Mouse (Mus musculus): ENCODE data around the gene Smc4. TPM values are rescaled to one million over a fixed set of nuclear protein-coding genes. Genes with fewer than 3 reads are reported as not detected.

Gene Smc4
- 2.1 and 4.8 TPM in 2 replicates for polyA plus RNA-seq (2012; rRNA removed; ENCODE audit: low replicate concordance)

DNA sequence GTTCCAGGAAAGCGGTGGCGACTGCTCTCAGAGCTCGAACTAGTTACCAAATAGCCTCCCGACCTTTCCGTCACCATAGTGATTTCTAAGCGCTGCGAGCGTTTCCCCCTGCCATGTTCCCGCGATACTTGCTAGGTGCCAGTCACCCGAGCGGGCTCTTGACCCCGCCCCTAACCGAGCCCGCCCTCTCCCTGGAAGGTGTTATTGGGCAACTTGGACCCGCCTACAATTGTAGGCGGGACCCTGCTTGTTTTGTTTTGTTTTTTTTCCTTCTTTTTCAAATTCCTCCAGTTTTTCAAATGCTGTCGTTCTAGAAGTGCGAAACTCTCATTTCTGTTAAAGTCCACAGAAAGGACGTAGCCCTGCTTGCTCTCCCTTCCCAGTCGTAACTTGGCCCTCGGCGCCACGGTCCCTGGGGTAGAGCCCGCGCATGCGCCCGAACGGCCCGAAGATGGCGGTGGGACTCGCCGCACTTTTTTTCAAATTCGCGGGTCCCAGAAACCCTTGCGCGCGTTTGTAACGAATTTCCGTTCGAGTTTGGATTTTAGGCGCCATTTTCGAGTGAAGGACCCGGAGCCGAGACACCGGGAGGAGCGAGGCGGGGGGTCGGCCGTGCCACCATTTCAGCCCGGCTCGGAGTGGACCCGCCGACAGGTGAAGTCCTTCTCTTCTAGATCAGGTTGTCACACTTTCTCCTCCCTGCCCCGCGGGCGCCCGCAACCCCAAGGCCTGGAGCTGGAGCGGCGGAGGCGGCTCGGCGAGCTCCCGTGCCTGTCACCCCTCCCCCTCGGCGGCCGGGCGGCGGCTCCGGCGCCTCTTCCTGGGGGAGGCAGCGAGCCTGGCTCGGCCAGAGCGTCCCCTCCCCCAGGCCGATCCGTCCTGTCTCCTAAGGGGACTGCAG is at the start of gene Smc4, which contains the start of gene Ift80:
Smc4 (plus strand) TSS at position 302 of the 901 bp plus-strand sequence.
Ift80 (minus strand) TSS at position 134 of the 901 bp plus-strand sequence.

DNA sequence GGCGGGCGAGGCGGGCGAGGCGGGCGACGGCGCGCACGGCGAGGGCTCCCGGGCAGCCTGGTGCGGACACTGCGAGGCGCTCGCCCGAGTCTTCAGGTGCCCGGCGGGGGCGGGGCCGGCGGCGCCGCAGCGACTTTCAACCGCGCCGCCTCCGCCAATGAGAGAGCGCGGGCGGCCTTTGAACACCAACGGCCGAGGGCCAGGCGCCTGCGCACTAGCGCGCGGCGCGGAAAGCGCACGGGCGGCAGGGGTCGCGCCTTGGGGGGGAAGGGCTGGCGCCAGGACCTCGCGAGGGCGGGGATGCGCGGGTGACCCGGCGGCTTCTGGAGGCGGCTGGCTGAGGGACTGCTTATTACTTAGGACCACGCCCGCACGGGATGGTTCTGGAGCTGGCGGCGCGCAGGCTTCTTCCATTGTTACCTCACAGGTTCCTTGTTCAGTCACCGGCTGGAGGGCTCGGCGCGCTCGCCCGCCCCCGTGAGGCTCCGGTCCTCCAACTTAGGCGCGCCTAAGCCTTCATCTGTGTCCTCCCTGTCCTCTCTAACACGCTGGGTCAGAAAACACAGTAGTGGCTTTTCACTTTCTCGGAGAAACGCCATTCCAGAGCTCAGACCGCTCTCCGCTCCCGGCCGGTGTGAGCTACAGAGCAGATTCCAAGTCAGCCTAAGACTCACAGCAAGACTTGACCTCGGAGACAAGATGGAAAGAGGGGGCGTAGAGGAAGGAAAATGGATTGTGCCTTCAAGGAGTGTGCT is 40.3 kb downstream of the Smc4 start, which contains the start of gene Trim59:
Trim59 (minus strand) TSS at position 111 of the 755 bp plus-strand sequence.

Other genes with a start within 250 kb of the Smc4 start
- 0.04 and 0.36 TPM in 2 replicates for gene 1110032F04Rik, start 135.2 kb upstream of the Smc4 start, polyA plus RNA-seq (2012; rRNA removed; ENCODE audit: low replicate concordance)
- 2.6 and 4.1 TPM in 2 replicates for gene Ift80, start 168 bp upstream of the Smc4 start, polyA plus RNA-seq (2012; rRNA removed; ENCODE audit: low replicate concordance)
- 0.29 and 1.9 TPM in 2 replicates for gene Trim59, start 40.0 kb downstream of the Smc4 start, polyA plus RNA-seq (2012; rRNA removed; ENCODE audit: low replicate concordance)
- gene Kpna4, start 122.4 kb downstream of the Smc4 start, polyA plus RNA-seq (2012; rRNA removed; ENCODE audit: low replicate concordance), result 16.1 and 22.4 TPM in 2 replicates
- 0.42 TPM in 1 of 2 replicates, not detected in the other for gene Arl14, start 217.7 kb downstream of the Smc4 start, polyA plus RNA-seq (2012; rRNA removed; ENCODE audit: low replicate concordance)